In genomic region chr1:36938801-36939286, GRCm38 (mm10) we compare ENCODE assay signal across 8 mouse cellular contexts. TPM values are rescaled to one million over a fixed set of nuclear protein-coding genes. Genes with fewer than 3 reads are reported as not detected.
DNase-seq lines count a peak whose midpoint lies in the region; ATAC-seq and TF ChIP-seq lines count a peak whose summit lies in the region.

No protein-coding gene starts in this region.

- H3K27ac ChIP-seq in forebrain, embryonic 14.5 days (ENCODE audit: low read depth, low read length), result peak overlapping the region; percentile 92
- H3K27ac ChIP-seq in lung, embryonic 16.5 days (ENCODE audit: low read length), result peak overlapping the region; percentile 90
- H3K27ac ChIP-seq in spleen, adult 2 months (ENCODE audit: insufficient read depth, low read length), result peak overlapping the region; percentile 89

- 0% methylated on average over 33 of the region's 59 CpGs for WGBS in forebrain, embryonic 14.5 days
- WGBS in lung, embryonic 16.5 days, result under 1% methylated on average over 37 of the region's 59 CpGs
- WGBS in spleen, adult 2 months, result under 1% methylated on average over 52 of the region's 59 CpGs

- H3K27me3 ChIP-seq in forebrain, embryonic 14.5 days (replicated peaks; ENCODE audit: control insufficient read depth, insufficient read depth, low read length), result no peaks in the 10 kb centered on the region
- no peaks in the 10 kb centered on the region for H3K27me3 ChIP-seq in lung, embryonic 16.5 days (ENCODE audit: control insufficient read depth, insufficient read depth, low read depth, low read length)
- no peaks in the 10 kb centered on the region for H3K27me3 ChIP-seq in spleen, adult 2 months (ENCODE audit: control insufficient read depth, insufficient read depth, low read length)

- TF ChIP-seq CTCF in spleen, adult 2 months (IDR thresholded peaks at IDR 0.05; ENCODE audit: extremely low read depth, insufficient read depth, insufficient read length, insufficient replicate concordance), result no peak

- TF ChIP-seq POLR2A in spleen, adult 2 months (IDR thresholded peaks at IDR 0.05; ENCODE audit: low read depth, low read length), result no peak

- H3K36me3 ChIP-seq in forebrain, embryonic 14.5 days (ENCODE audit: control insufficient read depth, insufficient read depth, low read length), result no peaks in the 10 kb centered on the region
- no peaks in the 10 kb centered on the region for H3K36me3 ChIP-seq in lung, embryonic 16.5 days (ENCODE audit: control insufficient read depth, insufficient read depth, low read length)
- H3K36me3 ChIP-seq in spleen, adult 2 months (ENCODE audit: control insufficient read depth, insufficient read depth, low read length), result no peaks in the 10 kb centered on the region

- H3K4me3 ChIP-seq in forebrain, embryonic 14.5 days (ENCODE audit: low read depth, low read length), result peak overlapping the region; percentile 96
- H3K4me3 ChIP-seq in lung, embryonic 16.5 days (ENCODE audit: low read length), result peak overlapping the region; percentile 88
- peak overlapping the region; percentile 85 for H3K4me3 ChIP-seq in spleen, adult 2 months (ENCODE audit: extremely low read depth, insufficient read depth, insufficient read length)

- no peak; the same call in 1 of the 2 replicates for ATAC-seq in forebrain, embryonic 14.5 days
- ATAC-seq in lung, embryonic 16.5 days (ENCODE audit: low read depth), result no peak

- peak overlapping the region; percentile 58 for H3K4me2 ChIP-seq in forebrain, embryonic 14.5 days (ENCODE audit: low read length)
- peak overlapping the region; percentile 86 for H3K4me2 ChIP-seq in lung, embryonic 16.5 days (ENCODE audit: low read depth, low read length)

- H3K9me3 ChIP-seq in forebrain, embryonic 14.5 days (replicated peaks; ENCODE audit: control insufficient read depth, low read length), result no peaks in the 10 kb centered on the region
- H3K9me3 ChIP-seq in lung, embryonic 16.5 days (ENCODE audit: control insufficient read depth, low read length), result no peaks in the 10 kb centered on the region

- peak; percentile 46 for DNase-seq in urinary bladder, adult 2 months (ENCODE audit: low spot score)
- no peak for DNase-seq in urinary bladder, postnatal 36 days (ENCODE audit: low spot score in 2 of 2)
- peak; percentile 35 for DNase-seq in brain, adult 2 months (ENCODE audit: low read depth, low spot score)
- DNase-seq in forebrain, embryonic 14.5 days (ENCODE audit: low spot score), result peak; percentile 41
- DNase-seq in induced T-regulatory cell, adult 2 months (ENCODE audit: low read depth), result peak; percentile 56
- DNase-seq in spleen, adult 2 months (ENCODE audit: low read depth in 1 of 2, low spot score in 2 of 2), result peak in 1 of 2 experiments; percentile 30
- DNase-seq in c-Kit-positive CD71-positive TER-119-positive erythroid progenitor cells, embryonic 14.5 days (ENCODE audit: low spot score), result no peak

- H3K9ac ChIP-seq in forebrain, embryonic 14.5 days (ENCODE audit: low read length), result peak overlapping the region; percentile 96
- peak overlapping the region; percentile 91 for H3K9ac ChIP-seq in lung, embryonic 16.5 days (ENCODE audit: low read length)

- peaks cover 20% of the 10 kb centered on the region for H3K4me1 ChIP-seq in forebrain, embryonic 14.5 days (ENCODE audit: control insufficient read depth, insufficient read depth, low read length)
- peaks cover 17% of the 10 kb centered on the region for H3K4me1 ChIP-seq in lung, embryonic 16.5 days (replicated peaks; ENCODE audit: control insufficient read depth, insufficient read depth, low read length)
- H3K4me1 ChIP-seq in spleen, adult 2 months (ENCODE audit: control insufficient read depth, insufficient read depth, insufficient read length), result peaks cover 7% of the 10 kb centered on the region; the same call in 1 of the 2 replicates

RNA-seq across cellular contexts. Expression of gene Tmem131, which starts 4.6 kb away (rescaled TPM):
- 15.0 and 26.4 TPM in 2 replicates for polyA plus RNA-seq in urinary bladder, adult 2 months (2012; rRNA removed)
- 12.2 and 14.2 TPM in 2 replicates for polyA plus RNA-seq in forebrain, embryonic 14.5 days (2014; fragmentation: Nextera tagmentation; extraction: Ambion mirVana)
- 11.0 and 11.1 TPM in 2 replicates for polyA plus RNA-seq in lung, embryonic 16.5 days (2015; fragmentation: Nextera tagmentation; extraction: Ambion mirVana)
- 23.7 and 26.5 TPM in 2 replicates for polyA plus RNA-seq in spleen, adult 2 months (2012; rRNA removed)

Comparison
In these comparisons a context has a peak if more than half of its experiments do, and no peak if none do; other contexts are left out.
1. DNase-seq: peak in urinary bladder, adult 2 months (single experiment), brain, adult 2 months (single experiment), forebrain, embryonic 14.5 days (single experiment) and induced T-regulatory cell, adult 2 months (single experiment); none in urinary bladder, postnatal 36 days (0 of 2) and c-Kit-positive CD71-positive TER-119-positive erythroid progenitor cells, embryonic 14.5 days (single experiment).
2. Peak in every context shown above with its lines, with median percentiles within 50 percentile points of each other: H3K27ac ChIP-seq and H3K4me3 ChIP-seq.